Mouse (Mus musculus) cerebellum, postnatal 25 days (tissue): ENCODE results near the gene Agtrap.
"Not testable (repeated sequence)": the region's sequence is repeated elsewhere in the genome, so short reads cannot be mapped to it uniquely, and the experiment has no call there.

Experiments
- DNase-seq, 2 experiments: peaks; one replicate each; pipeline ENCODE4 v3.0.0; 2021; ENCODE audit warnings: mixed read lengths in 2 of 2

The Agtrap gene

GRCm38 (mm10) chr4:148074521-148075189, 13.2 kb downstream of the Agtrap start:
- DNase-seq: peak in 1 of 2 experiments; percentile 34

GRCm38 (mm10) chr4:148071508-148071907, 16.3 kb downstream of the Agtrap start:
- no peak for DNase-seq

DNA sequence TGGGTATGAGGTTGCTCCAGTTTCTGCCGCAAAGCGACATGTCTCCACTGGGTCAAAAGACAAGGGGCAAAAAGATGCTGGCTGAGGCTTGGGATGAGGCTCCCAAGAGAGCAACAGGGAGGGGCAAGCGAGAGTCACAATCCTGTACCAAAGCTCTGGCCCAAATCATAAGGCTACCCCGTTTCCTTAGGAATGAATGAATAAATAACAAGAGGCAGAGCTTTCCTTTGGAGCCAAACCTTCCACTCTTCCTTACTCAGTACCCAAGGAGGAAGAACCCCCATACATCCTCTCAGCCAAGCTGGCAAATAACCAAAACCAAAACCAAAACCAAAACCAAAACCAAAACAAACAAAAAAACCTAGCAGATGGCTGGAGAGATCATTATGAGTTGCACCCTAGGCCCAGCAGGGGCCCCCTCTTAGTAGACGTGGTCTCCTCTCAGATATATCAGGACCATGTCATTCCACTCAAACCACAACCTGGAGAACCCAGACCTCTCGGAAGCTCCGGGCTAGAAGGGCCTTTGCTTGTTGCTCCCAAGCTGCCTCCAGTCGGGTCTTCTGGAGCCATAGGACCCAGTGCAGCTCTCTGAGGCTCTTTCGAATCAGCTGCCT, 18.1 kb downstream of the Agtrap start:
- DNase-seq: no peak

- DNase-seq: no peak
Observed at GRCm38 (mm10) chr4:148067346-148067745, 20.5 kb downstream of the Agtrap start.

- DNase-seq: no peak
Observed at GRCm38 (mm10) chr4:148066401-148066744, 21.5 kb downstream of the Agtrap start.

GRCm38 (mm10) chr4:148065702-148066400, 22.0 kb downstream of the Agtrap start:
- DNase-seq: no peak

- no peak for DNase-seq
Observed at GRCm38 (mm10) chr4:148061086-148061480, 26.7 kb downstream of the Agtrap start.

DNA sequence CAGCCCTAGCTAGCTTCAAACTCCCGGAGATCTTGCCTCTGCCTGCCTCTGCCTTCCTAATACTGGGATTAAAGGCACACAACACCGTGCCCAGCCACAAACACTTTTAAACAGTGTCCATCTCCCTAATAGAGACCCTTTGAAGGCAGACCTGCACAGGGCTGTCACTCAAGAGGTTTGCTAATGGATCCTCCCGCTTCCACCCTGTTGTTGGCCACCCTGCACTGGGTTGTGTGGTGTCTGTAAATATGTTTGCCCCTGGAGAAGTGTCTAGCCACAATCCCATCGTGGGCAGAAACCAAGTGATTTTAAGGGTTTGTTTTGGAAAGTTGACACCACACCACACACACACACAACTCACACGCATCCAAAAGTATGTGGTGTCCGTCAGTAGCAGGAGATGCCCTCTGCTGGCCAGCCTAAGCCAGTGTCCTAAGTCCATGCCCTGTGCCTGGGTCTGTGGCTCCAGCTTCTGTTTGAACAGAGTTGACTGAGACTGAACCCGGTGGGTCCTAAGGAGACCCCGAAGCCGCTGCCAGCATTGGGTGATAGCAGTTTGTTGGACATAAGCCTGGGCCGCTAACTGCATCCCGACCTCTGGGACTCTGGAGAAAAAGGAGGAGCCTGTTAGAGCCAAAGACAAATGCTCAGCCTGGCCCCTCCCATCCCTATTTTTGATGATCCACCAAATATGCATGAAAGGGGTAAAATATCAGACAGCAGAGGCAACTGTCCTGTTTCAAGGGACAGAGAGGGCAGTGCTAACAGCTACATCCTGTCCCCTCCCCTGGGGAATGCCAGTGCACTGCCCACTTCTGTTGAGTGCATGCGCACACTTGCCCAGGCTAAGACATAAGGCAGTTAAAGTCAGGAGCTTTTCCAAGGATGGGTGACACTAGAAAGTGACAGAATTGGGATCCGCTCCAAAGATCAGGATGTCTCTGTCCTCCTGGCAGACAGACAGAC, 27.4 kb downstream of the Agtrap start:
- peak in 1 of 2 experiments; percentile 70 for DNase-seq

DNA sequence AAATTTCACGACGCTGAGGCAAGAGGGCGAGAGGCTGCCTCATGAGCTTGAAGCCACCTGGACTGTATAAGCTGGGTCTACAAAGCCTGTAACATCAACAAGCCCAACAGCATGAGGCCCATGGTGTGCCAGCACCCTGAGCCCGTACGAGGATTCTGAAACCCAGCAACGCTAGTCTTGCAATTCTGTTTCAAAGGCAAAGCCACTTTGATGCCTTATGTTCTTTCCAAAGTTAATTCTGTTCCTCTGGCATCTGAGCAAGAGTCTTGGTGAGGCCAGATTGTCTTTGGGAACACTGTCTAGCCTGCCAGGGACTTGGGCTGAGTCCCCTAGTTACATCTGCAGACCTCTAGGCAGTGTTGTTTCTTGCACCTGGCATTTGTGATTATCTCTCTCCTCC, 28.8 kb downstream of the Agtrap start:
- DNase-seq: no peak

DNA sequence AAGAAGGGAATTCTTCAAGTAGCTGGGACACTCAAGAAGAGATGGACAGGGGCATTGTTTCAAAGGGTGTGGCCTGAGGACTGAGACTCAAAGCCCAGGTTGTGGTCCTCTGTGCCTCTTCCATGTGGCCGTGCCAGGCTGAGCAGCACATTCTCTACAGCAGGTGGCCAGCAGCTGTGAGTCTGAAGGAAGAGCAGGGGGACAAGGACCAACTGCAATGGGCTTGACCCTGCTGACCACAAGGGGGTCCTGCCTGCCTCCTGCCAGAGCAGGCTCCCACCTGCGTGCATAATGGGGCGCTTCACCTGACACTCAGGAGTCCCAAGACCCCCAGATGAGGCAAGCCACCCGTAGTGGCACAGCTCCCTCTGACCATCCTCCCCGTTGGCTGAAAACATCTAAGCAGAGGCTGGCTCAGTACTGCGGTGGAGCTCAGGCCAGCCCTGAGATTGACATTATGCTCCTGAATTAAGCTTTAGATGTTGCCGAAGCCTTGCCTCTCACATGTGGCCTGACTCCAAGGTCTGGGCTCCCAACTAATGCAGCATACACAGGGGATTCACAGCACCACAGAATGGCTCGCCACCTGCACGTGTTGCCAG, 29.5 kb downstream of the Agtrap start:
- no peak for DNase-seq

DNA sequence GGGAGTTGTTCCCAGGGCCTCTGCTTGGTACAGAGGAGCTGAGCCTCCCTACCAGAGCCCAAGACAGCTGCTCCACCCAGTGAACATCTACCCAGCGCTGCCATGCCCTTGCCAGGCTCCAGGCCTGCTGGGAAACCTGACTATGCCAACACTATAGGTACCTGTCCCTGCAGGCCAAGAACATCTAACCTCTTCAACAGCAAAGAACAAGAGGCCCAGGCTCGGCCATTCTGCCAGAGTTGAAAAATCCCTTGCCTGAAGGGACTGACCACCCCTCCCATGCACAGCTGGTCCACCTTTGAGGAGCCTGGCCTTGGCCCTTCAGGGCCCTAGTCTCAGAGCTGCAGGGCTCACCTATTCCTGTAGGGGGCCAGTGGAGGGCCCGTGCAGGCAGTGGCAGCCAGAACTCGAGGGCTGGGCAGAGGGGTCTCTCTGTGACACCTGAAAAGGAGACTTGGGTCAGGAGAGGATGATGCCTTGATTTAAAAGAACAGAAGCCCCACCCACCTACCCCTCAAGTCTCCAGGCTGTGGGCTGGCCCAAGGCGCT, 30.1 kb downstream of the Agtrap start:
- no peak for DNase-seq

DNA sequence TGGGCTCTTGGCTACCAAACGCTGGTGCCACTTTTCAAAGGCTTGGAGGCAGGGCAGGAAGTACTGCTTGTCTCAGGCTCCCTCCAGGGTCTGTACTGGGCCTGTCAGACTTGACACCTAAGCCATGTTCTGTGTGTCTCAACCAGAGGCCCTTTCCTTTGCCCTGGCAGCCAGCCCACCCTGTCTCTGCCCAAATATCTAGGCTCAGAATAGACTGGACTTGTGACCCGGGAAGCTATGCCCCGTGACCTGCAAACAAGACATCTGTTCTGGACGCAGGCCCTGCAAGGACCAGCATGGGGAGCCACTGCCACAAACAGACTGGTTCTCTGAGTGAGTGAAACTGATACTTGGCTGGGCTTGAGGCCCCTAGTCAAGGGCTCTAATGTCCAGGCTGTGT, 31.0 kb downstream of the Agtrap start:
- no peak for DNase-seq

GRCm38 (mm10) chr4:148056246-148056645, 31.6 kb downstream of the Agtrap start:
- DNase-seq: peak in 1 of 2 experiments; percentile 42

DNA sequence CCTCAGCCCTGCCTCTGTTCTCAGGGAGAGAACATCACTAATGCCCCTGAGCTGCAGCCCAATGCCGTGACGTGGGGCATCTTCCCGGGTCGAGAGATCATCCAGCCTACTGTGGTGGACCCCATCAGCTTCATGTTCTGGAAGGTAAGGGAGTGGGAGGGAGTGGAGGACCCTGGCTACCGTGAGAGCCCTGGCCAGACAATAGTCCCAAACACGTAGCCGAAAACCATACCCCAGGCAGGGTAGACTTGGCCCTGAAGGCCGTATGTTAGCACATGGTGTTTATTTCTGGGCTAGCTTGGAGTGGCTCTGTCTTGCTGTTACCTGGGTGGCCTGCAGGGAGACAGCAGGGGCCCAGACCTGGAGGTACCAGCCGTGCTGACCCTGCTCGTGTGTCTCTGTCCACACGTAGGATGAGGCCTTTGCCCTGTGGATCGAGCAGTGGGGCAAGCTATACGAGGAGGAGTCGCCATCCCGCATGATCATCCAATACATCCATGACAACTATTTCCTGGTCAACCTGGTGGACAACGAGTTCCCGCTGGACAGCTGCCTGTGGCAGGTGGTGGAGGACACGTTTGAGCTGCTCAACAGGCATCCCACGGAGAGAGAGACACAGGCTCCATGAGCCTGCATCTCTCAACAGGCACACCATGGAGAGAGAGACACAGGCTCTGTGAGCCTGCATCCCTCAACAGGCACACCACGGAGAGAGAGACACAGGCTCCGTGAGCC, 32.7 kb downstream of the Agtrap start:
- DNase-seq: peak; percentile 74

- peak in 1 of 2 experiments; percentile 30 for DNase-seq
Observed at GRCm38 (mm10) chr4:148053417-148053920, 34.4 kb downstream of the Agtrap start.

DNA sequence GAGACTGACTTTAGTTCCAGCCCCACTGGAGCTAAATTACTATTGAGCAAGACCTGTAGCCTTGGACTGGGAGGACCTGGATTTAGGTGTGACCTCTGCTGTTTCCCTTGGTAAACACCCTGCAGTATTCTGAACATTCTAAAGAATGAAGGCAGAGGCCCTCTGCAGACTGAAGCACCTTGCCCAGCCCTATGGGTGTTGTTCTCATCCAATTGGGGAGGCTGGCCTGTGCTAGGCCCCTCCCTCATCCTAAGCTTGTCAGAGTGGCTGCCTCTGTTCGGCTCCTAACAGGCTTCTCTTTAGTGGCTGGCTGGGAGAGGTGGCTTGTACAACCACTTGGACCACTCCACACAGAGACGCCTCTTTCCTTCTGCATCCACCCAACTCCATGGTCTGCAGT, 34.9 kb downstream of the Agtrap start:
- no peak for DNase-seq

DNA sequence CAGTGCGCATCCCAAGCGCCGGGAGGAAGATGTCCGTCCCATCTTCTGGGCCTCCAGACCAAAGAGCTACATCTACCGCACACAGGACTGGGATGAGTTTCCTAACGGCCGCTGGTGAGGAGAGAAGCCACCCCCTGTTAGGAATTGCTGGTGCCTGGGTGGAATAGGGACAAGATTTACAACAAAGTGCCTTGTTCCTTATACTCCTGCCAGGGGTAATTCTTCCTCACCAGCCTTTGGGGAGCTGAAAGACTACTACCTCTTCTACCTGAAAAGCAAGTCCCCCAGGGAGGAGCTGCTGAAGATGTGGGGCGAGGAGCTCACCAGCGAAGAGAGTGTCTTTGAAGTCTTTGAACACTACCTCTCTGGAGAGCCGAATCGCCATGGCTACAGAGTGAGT, 35.9 kb downstream of the Agtrap start:
- no peak for DNase-seq

DNA sequence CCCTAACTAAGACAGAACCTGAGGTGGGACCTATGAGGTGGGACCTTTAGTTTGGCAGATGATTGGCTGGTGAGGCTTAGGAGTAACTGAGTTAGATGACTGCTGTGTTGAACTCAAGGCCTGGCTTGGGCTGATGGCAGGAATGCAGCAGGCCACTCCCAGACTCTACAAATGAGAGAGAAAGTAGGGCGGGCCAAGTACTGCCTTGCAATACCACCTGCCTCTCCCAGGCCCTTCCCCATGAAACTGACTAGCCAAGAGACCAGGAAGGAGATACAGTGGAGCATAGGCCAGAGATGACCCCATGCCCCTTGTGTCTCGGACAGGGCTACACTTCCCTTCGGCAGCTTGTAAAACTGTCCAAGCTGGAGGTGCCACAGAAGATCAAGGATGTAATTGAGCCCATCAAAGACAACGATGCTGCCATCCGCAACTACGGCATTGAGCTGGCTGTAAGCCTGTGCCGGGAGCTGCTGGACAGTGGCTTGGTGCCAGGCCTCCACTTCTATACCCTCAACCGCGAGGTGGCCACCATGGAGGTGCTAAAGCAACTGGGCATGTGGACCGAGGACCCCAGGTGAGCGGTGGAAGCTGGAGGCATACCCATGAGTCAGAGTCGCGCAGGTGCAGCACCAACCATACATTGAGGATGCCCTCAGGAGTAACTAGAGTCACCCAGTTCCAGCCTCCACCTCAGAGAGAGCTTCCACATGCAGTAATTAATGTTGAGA, 36.6 kb downstream of the Agtrap start:
- no peak for DNase-seq

DNA sequence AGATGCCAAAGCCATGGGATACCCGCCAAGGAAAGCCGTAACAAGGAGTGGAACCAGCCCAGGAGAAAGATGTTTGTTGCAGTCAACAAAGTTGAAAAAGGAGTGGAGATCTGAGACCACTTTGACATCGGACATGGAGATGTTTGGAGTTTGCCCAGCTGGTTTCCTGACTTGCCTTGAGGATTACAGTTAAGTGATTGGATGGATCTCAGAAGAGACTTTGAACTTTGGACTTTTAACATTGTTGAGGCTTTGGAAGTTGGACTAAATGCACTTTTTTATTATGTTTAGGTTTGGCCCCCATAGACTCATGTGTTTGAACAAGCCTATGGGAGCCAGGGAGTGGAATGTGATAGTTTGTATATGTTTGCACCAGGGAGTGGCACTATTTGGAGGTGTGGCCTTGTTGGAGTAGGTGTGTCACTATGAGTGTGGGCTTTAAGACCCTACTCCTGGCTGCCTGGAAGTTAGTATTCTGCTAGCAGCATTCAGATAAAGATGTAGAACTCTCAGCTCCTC, 37.4 kb downstream of the Agtrap start:
- DNase-seq: not testable (repeated sequence)

GRCm38 (mm10) chr4:148046450-148047031, 41.3 kb downstream of the Agtrap start:
- no peak for DNase-seq
